Mouse (Mus musculus) heart, embryonic 10.5 days (tissue): ENCODE measurements around the gene Ccnj. TPM values are rescaled to one million over a fixed set of nuclear protein-coding genes. Genes with fewer than 3 reads are reported as not detected.
A peak's percentile ranks its signal among the peaks of the same experiment; 100 is the strongest.

Experiments used
- DNase-seq: peaks from one replicate; pipeline ENCODE4 v3.0.0-alpha.2; 2017; ENCODE audit warnings: low spot score
- H3K27ac ChIP-seq: fragments of 300-500 bp; sonication (generic); 2 replicates; pipeline ENCODE4 v1.5.1; 2016; ENCODE audit warnings: mild to moderate bottlenecking
- H3K27me3 ChIP-seq: fragments of 300-500 bp; sonication (generic); 2 replicates; pipeline ENCODE4 v1.6.1; 2016; ENCODE audit warnings: mild to moderate bottlenecking; ENCODE audit not compliant: poor library complexity, insufficient read depth, severe bottlenecking
- H3K36me3 ChIP-seq: fragments of 300-500 bp; sonication (generic); 2 replicates; pipeline ENCODE4 v1.6.1; 2016; ENCODE audit warnings: mild to moderate bottlenecking, moderate library complexity
- H3K4me1 ChIP-seq: fragments of 300-500 bp; sonication (generic); 2 replicates; pipeline ENCODE4 v1.6.1; 2016; ENCODE audit warnings: mild to moderate bottlenecking
- H3K4me3 ChIP-seq: fragments of 300-500 bp; sonication (generic); 2 replicates; pipeline ENCODE4 v1.5.1; 2016; ENCODE audit warnings: mild to moderate bottlenecking, moderate library complexity
- H3K9me3 ChIP-seq: fragments of 300-500 bp; sonication (generic); 2 replicates; pipeline ENCODE4 v1.6.1; 2016; ENCODE audit warnings: mild to moderate bottlenecking, moderate library complexity
- WGBS: fragments of 180-500 bp; shearing (Covaris S2); methylation state at CpG from one replicate; pipeline ENCODE4 v1.1.7; 2016; 5-methylcytosine and 5-hydroxymethylcytosine counted together
- microRNA-seq: library from miRNA; unstranded; fragments of <30 nt; microRNA quantifications from one replicate; pipeline ENCODE4, GENCODE M21; 2017
- polyA plus RNA-seq: library from polyadenylated mRNA; unstranded; fragments of >200 nt; fragmentation: Nextera tagmentation; extraction: Ambion mirVana; gene quantifications from 2 replicates; pipeline ENCODE4 v1.2.1, GENCODE M21; 2016

Gene Ccnj
- polyA plus RNA-seq, 1 experiment from 2014 or later = 14.7 TPM

GRCm38 (mm10) chr19:40868284-40868683 lies 37.2 kb downstream of the Ccnj start:
- no peak for DNase-seq
- WGBS = 30% methylated on average over 5 of the region's 5 CpGs
- H3K9me3 ChIP-seq = no peaks in the 10 kb centered on the region
- no peaks in the 10 kb centered on the region for H3K36me3 ChIP-seq
- peaks cover 41% of the 10 kb centered on the region; the same call in 1 of the 2 replicates for H3K27me3 ChIP-seq
- no peak overlapping the region for H3K27ac ChIP-seq
- H3K4me1 ChIP-seq = peaks cover 4% of the 10 kb centered on the region; the same call in 1 of the 2 replicates
- no peak overlapping the region for H3K4me3 ChIP-seq

- Histone ChIP-seq H3K4me1 (peaks cover 4% of the 10 kb centered on the region; the same call in 1 of the 2 replicates), H3K27me3 (peaks cover 42% of the 10 kb centered on the region), H3K36me3 (no peaks in the 10 kb centered on the region), H3K9me3 (no peaks in the 10 kb centered on the region), H3K4me3 (no peak overlapping the region), H3K27ac (no peak overlapping the region)
- no peak for DNase-seq
- 87% methylated on average over 3 of the region's 3 CpGs for WGBS
These were observed 38.5 kb downstream of the Ccnj start for GRCm38 (mm10) chr19:40869425-40870105.

DNA sequence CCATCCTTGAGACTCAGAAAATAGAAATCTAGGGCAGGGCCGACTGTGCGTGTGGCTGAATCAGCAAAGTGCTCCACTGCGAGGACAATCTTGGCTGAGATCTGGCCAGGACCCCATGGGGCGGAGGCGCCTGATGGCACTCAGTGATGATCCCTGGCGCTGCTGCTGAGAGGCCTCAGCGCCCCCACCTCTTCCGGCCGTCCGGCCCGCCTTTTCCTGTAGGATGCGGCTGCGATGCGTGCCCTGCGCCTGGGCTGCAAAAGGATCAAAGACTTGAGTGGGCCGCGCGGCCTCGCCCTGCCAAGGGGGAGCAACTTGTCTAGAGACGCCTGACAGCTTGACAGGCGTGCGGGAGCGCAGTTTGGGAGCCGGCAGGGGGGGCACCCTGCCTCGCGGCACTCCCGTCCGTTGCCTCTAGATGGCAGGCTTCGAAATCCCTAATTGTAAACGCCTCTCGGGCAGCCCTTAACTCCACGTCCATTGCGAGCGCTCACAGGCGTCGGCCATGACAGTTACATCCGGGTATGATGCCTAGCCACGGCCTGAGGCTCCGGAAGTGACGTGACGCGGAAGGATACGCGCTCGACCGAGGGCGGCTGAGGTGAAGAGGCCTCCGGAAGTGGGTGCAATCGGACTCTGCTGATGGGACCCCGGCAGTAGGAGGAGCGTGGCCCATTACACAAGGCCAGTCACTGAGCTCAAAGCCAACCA lies 42.0 kb downstream of the Ccnj start:
- Histone ChIP-seq H3K4me3 (peak overlapping the region; percentile 70), H3K9me3 (no peaks in the 10 kb centered on the region), H3K4me1 (peaks cover 4% of the 10 kb centered on the region; the same call in 1 of the 2 replicates), H3K36me3 (no peaks in the 10 kb centered on the region), H3K27ac (peak overlapping the region; percentile 90), H3K27me3 (peaks cover 54% of the 10 kb centered on the region)
- 2% methylated on average over 51 of the region's 51 CpGs for WGBS
- DNase-seq = peak; percentile 95

GRCm38 (mm10) chr19:40881700-40882099 lies 50.6 kb downstream of the Ccnj start:
- peaks cover 78% of the 10 kb centered on the region for H3K27me3 ChIP-seq
- DNase-seq = no peak
- no peak overlapping the region for H3K4me3 ChIP-seq
- no peaks in the 10 kb centered on the region for H3K9me3 ChIP-seq
- no peaks in the 10 kb centered on the region for H3K36me3 ChIP-seq
- no peak overlapping the region for H3K27ac ChIP-seq
- H3K4me1 ChIP-seq = no peaks in the 10 kb centered on the region
- 75% methylated on average over 4 of the region's 4 CpGs for WGBS

GRCm38 (mm10) chr19:40888887-40889286 lies 57.8 kb downstream of the Ccnj start:
- peaks cover 80% of the 10 kb centered on the region for H3K27me3 ChIP-seq
- DNase-seq = no peak
- H3K4me1 ChIP-seq = no peaks in the 10 kb centered on the region

DNA sequence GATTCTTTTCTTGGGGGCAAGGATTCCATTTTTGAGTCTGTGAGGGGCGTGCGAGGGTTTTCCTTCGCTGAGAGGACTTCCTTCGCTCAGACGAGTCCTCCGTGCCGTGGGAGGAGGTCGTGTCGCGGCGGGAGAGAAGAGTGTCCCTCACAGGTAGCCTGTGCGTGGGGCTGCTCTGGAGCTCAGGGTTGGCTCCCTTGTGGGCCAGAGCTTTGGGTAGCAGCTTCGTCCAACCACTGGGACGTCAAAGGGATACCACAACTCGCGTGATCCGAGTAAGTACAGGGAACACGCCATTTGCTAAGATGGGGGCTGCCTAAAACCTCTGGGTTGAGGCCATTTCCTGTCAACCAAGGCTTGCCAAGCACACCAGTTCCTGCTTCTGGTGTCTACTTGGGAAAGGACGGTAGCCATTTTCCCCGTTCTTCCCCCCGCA lies 63.0 kb downstream of the Ccnj start:
- peak overlapping the region; percentile 90 for H3K4me3 ChIP-seq
- H3K27me3 ChIP-seq = peaks cover 40% of the 10 kb centered on the region
- no peak for DNase-seq
- peak overlapping the region; percentile 98 for H3K27ac ChIP-seq
- peaks cover 7% of the 10 kb centered on the region for H3K4me1 ChIP-seq
- WGBS = 40% methylated on average over 21 of the region's 21 CpGs
- peaks cover 7% of the 10 kb centered on the region; the same call in 1 of the 2 replicates for H3K36me3 ChIP-seq
- H3K9me3 ChIP-seq = peaks cover 4% of the 10 kb centered on the region; the same call in 1 of the 2 replicates

More at GRCm38 (mm10) chr19:40888887-40889286, 57.8 kb downstream of the Ccnj start:
- H3K36me3 ChIP-seq = no peaks in the 10 kb centered on the region
- WGBS = 84% methylated on average over 1 of the region's 1 CpGs
- H3K4me3 ChIP-seq = no peak overlapping the region
- H3K27ac ChIP-seq = no peak overlapping the region
- H3K9me3 ChIP-seq = peaks cover 1% of the 10 kb centered on the region; the same call in 1 of the 2 replicates

DNA sequence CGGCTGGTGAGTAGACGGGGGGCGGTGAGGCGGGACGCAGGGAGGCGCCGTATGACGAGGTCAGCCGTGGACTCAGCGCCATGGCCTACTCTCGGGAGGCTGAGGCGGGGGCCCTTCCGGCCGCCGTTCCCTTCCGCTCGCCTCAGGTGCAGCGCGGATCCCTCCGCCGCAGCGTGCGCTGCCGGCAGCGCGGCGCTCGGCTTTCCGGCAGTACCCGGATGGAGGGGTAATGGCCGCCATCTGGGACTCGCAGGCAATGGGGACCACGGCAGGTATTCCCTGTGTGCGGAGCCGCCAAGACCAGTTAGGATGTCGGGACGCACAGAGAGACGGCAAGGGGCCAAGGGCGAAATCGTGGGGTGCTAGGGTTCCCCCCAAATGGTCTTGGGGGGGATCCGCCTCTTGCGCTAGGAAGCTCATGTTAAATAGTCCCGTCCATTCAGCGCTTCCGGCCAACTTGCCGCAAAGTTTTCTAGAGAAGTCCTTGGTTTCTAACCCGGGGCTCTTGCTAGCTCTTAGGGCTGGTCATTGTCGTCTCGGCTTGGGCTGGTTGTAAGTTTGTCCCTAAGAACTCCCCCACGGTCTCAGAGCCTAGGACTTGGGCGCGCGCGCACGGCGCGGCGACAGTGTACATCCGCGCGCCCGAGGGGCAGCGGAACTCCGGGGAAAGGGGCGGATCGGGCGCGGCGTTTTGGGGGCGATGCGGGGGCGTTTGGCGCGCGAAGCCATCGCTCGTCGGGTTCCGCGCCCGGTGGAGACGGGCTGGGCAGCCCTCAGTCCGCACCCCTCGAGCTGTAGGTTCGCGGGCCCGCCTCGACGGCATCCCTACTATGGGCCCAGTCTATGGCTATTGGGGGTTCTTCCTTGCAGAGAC lies 63.7 kb downstream of the Ccnj start, which contains the start of gene Zfp518a:
Gene Zfp518a (plus strand): TSS at position 187 of the 874 bp plus-strand sequence.
- peaks cover 7% of the 10 kb centered on the region for H3K4me1 ChIP-seq
- peak within 1 kb of the TSS; percentile 98 for H3K27ac ChIP-seq
- H3K4me3 ChIP-seq = peak within 1 kb of the TSS; percentile 90
- peaks cover 7% of the 10 kb centered on the region; the same call in 1 of the 2 replicates for H3K36me3 ChIP-seq
- H3K9me3 ChIP-seq = peaks cover 4% of the 10 kb centered on the region; the same call in 1 of the 2 replicates
- peak; percentile 94 for DNase-seq
- peaks cover 36% of the 10 kb centered on the region for H3K27me3 ChIP-seq
- under 1% methylated on average over 89 of the region's 89 CpGs for WGBS

DNA sequence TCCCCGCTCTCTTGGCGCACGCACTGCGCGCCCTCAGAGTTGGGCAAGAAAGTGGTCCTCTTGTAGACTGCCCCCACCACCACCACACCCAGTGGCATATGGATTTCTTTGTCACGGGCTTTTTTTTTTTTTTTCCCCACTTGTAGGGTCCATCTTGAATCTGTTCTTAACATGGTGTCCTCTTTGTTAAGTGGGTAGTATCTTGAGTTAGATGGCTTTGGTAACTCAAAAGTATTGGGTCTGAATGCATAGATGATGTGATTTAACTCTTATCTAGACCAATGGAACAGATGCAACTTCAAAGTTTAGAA lies 64.3 kb downstream of the Ccnj start:
- Histone ChIP-seq H3K4me3 (peak overlapping the region; percentile 90), H3K36me3 (peaks cover 7% of the 10 kb centered on the region; the same call in 1 of the 2 replicates), H3K27ac (peak overlapping the region; percentile 98), H3K4me1 (peaks cover 7% of the 10 kb centered on the region), H3K9me3 (peaks cover 4% of the 10 kb centered on the region; the same call in 1 of the 2 replicates), H3K27me3 (peaks cover 32% of the 10 kb centered on the region)
- DNase-seq = no peak
- 2% methylated on average over 6 of the region's 6 CpGs for WGBS

Small RNAs within 50 kb of the gene (microRNA-seq; reads per million reads assigned to microRNA genes)
- not detected for gene Mir8092

Other genes starting within 250 kb of the Ccnj start
- gene Aldh18a1, start 242.8 kb upstream of the Ccnj start, polyA plus RNA-seq = 63.9 and 66.2 TPM in 2 replicates
- gene Tctn3, start 219.0 kb upstream of the Ccnj start, polyA plus RNA-seq = 9.0 and 11.0 TPM in 2 replicates
- 6.3 and 10.3 TPM in 2 replicates for gene Entpd1, start 218.9 kb upstream of the Ccnj start, polyA plus RNA-seq
- 0.17 and 0.79 TPM in 2 replicates for gene Cc2d2b, start 82.5 kb upstream of the Ccnj start, polyA plus RNA-seq
- gene Zfp518a, start 63.4 kb downstream of the Ccnj start, polyA plus RNA-seq = 9.4 and 10.4 TPM in 2 replicates
- gene Blnk, start 163.3 kb downstream of the Ccnj start, polyA plus RNA-seq = 0.09 and 0.38 TPM in 2 replicates
- 0.06 TPM in 1 of 2 replicates, not detected in the other for gene Dntt, start 198.0 kb downstream of the Ccnj start, polyA plus RNA-seq
- gene Opalin, start 245.8 kb downstream of the Ccnj start, polyA plus RNA-seq = not detected in 2 replicates